In genomic region chr4:127419062-127419785, GRCm38 (mm10) we compare ENCODE assay signal across 8 mouse cellular contexts.
DNase-seq lines count a peak whose midpoint lies in the region.

No protein-coding gene starts in this region.

- peak; percentile 48 for DNase-seq in right cerebral cortex, postnatal 4 days
- DNase-seq in right cerebral cortex, postnatal 25 days: no peak
- peak; percentile 73 to 76 for DNase-seq in cerebellum, postnatal 36 days
- DNase-seq in heart, postnatal 36 days: peak; percentile 16 to 34
- peak; percentile 26 to 63 for DNase-seq in lung, postnatal 4 days
- no peak for DNase-seq in natural killer cell, adult 2 months (ENCODE audit: low spot score in 2 of 2)
- DNase-seq in B cell, adult 2 months: no peak
- DNase-seq in layer of hippocampus, adult 9-11 months: no peak

- intact Hi-C loops in heart, postnatal 36 days (cut with DNase I): no loop called here

Comparison
In these comparisons a context has a peak if more than half of its experiments do, and no peak if none do; other contexts are left out.
1. DNase-seq: peak in right cerebral cortex, postnatal 4 days (single experiment), cerebellum, postnatal 36 days (2 of 2), heart, postnatal 36 days (2 of 2) and lung, postnatal 4 days (2 of 2); none in right cerebral cortex, postnatal 25 days (single experiment), natural killer cell, adult 2 months (0 of 2), B cell, adult 2 months (0 of 2) and layer of hippocampus, adult 9-11 months (single experiment).